In genomic region chr19:4492526-4493296, GRCm38 (mm10) we compare ENCODE assay signal across 9 mouse cellular contexts. TPM values are rescaled to one million over a fixed set of nuclear protein-coding genes. Genes with fewer than 3 reads are reported as not detected.
DNase-seq lines count a peak whose midpoint lies in the region; ATAC-seq and TF ChIP-seq lines count a peak whose summit lies in the region.
"Had no signal": no experiment of that assay in that cellular context is flagged by ENCODE, and none has a peak within 500 bp of the region (broad histone marks: within the 10 kb centered on the region; RNA-seq: fewer than 3 reads in every experiment).

No protein-coding gene starts in this region.

- no peak overlapping the region for H3K4me2 ChIP-seq in forebrain, embryonic 16.5 days (ENCODE audit: low read length)
- H3K4me2 ChIP-seq: liver, embryonic 13.5 days had no signal

- H3K9ac ChIP-seq in forebrain, embryonic 16.5 days (replicated peaks; ENCODE audit: low read depth, low read length): no peak overlapping the region
- H3K9ac ChIP-seq: liver, embryonic 13.5 days had no signal

- ATAC-seq in inflammation-experienced regulatory T-cells, adult 6 months: no peak
- ATAC-seq in forebrain, embryonic 16.5 days: no peak

- peaks cover 2% of the 10 kb centered on the region for H3K4me1 ChIP-seq in forebrain, embryonic 16.5 days (replicated peaks; ENCODE audit: control insufficient read depth, insufficient read depth, low read length)

- peak; percentile 25 to 27 for DNase-seq in left cerebral cortex, postnatal 36 days (ENCODE audit: low spot score in 2 of 2)
- DNase-seq in left cerebral cortex, adult 9 months (ENCODE audit: low spot score in 2 of 2): no peak
- DNase-seq in adrenal gland, postnatal 10 days: peak; percentile 86
- DNase-seq in gastrocnemius, adult 2 months: peak; percentile 93
- peak; percentile 61 to 77 for DNase-seq in lung, adult 18-20 months
- no peak for DNase-seq in thymus, adult 18-20 months
- DNase-seq: liver, embryonic 13.5 days had no signal

- TF ChIP-seq CTCF in gastrocnemius, adult 2 months (IDR thresholded peaks at IDR 0.05): no peak

- 53% methylated on average over 9 of the region's 9 CpGs for WGBS in forebrain, embryonic 16.5 days

- H3K9me3 ChIP-seq in forebrain, embryonic 16.5 days (ENCODE audit: control insufficient read depth, low read length): no peaks in the 10 kb centered on the region
- H3K9me3 ChIP-seq: liver, embryonic 13.5 days had no signal

- no peaks in the 10 kb centered on the region for H3K27me3 ChIP-seq in forebrain, embryonic 16.5 days (replicated peaks; ENCODE audit: control insufficient read depth, insufficient read depth, low read length)

- H3K27ac ChIP-seq in gastrocnemius, adult 2 months: peak overlapping the region; percentile 85
- no peak overlapping the region for H3K27ac ChIP-seq in forebrain, embryonic 16.5 days (ENCODE audit: low read length)
- H3K27ac ChIP-seq: liver, embryonic 13.5 days had no signal

- H3K4me3 ChIP-seq in gastrocnemius, adult 2 months: no peak overlapping the region
- H3K4me3 ChIP-seq in forebrain, embryonic 16.5 days (replicated peaks; ENCODE audit: low read length): no peak overlapping the region
- H3K4me3 ChIP-seq: liver, embryonic 13.5 days had no signal

- no peaks in the 10 kb centered on the region for H3K36me3 ChIP-seq in forebrain, embryonic 16.5 days (ENCODE audit: control insufficient read depth, insufficient read depth)
- H3K36me3 ChIP-seq: liver, embryonic 13.5 days had no signal

- intact Hi-C loops in left cerebral cortex, postnatal 36 days (cut with DNase I): no loop called here
- intact Hi-C loops in gastrocnemius, adult 2 months (cut with DNase I): loop anchor here (10.0 kb wide), 1 partner anchor 362 kb away; the partner anchor contains the start of gene Ctsf

RNA-seq across cellular contexts. Expression of gene 2010003K11Rik, which starts 5.7 kb away (rescaled TPM):
- not detected for total RNA-seq in left cerebral cortex, postnatal 36 days (2021)
- total RNA-seq in adrenal gland, postnatal 10 days (2021): 10 to 100 TPM in 1 of 2 experiments, 1 to 10 TPM in 1; 9.4 to 16.1 TPM
- total RNA-seq in gastrocnemius, adult 2 months (2021): not detected
- polyA plus RNA-seq in inflammation-experienced regulatory T-cells, adult 6 months (2017; shearing (Covaris generic)): not detected
- polyA plus RNA-seq in forebrain, embryonic 16.5 days (2015; fragmentation: Nextera tagmentation; extraction: Ambion mirVana): not detected in 2 replicates
- polyA plus RNA-seq: liver, embryonic 13.5 days had no signal

RNA-seq across cellular contexts. Expression of gene Syt12, which starts 15.5 kb away (rescaled TPM):
- total RNA-seq in left cerebral cortex, postnatal 36 days (2021): 10 to 100 TPM; 35.2 to 38.8 TPM
- 10 to 100 TPM; 18.8 to 22.7 TPM for total RNA-seq in adrenal gland, postnatal 10 days (2021)
- total RNA-seq in gastrocnemius, adult 2 months (2021): 1 to 10 TPM; 6.8 to 7.6 TPM
- polyA plus RNA-seq in inflammation-experienced regulatory T-cells, adult 6 months (2017; shearing (Covaris generic)): under 1 TPM in 1 of 3 experiments, not detected in 2; 0.20 TPM
- 1.8 and 2.2 TPM in 2 replicates for polyA plus RNA-seq in forebrain, embryonic 16.5 days (2015; fragmentation: Nextera tagmentation; extraction: Ambion mirVana)

RNA-seq across cellular contexts. Expression of gene Pcx, which starts 17.6 kb away (rescaled TPM):
- total RNA-seq in left cerebral cortex, postnatal 36 days (2021): 10 to 100 TPM; 73.3 TPM
- 100 to 1,000 TPM; 330 to 427 TPM for total RNA-seq in adrenal gland, postnatal 10 days (2021)
- 100 to 1,000 TPM in 1 of 2 experiments, 10 to 100 TPM in 1; 94.6 to 119 TPM for total RNA-seq in gastrocnemius, adult 2 months (2021)
- 1 to 10 TPM in 1 of 3 experiments, under 1 TPM in 2; 0.67 to 1.3 (median 0.69) TPM for polyA plus RNA-seq in inflammation-experienced regulatory T-cells, adult 6 months (2017; shearing (Covaris generic))
- 30.6 and 33.3 TPM in 2 replicates for polyA plus RNA-seq in forebrain, embryonic 16.5 days (2015; fragmentation: Nextera tagmentation; extraction: Ambion mirVana)

RNA-seq across cellular contexts. Expression of gene Rhod, which starts 53.5 kb away (rescaled TPM):
- under 1 TPM; 0.32 to 0.86 TPM for total RNA-seq in left cerebral cortex, postnatal 36 days (2021)
- total RNA-seq in adrenal gland, postnatal 10 days (2021): 10 to 100 TPM; 13.7 to 15.4 TPM
- total RNA-seq in gastrocnemius, adult 2 months (2021): under 1 TPM; 0.28 to 0.73 TPM
- 1 to 10 TPM in 2 of 3 experiments, under 1 TPM in 1; 0.75 to 2.5 (median 2.4) TPM for polyA plus RNA-seq in inflammation-experienced regulatory T-cells, adult 6 months (2017; shearing (Covaris generic))
- polyA plus RNA-seq in forebrain, embryonic 16.5 days (2015; fragmentation: Nextera tagmentation; extraction: Ambion mirVana): 5.3 and 5.7 TPM in 2 replicates

Comparison
In these comparisons a context has a peak if more than half of its experiments do, and no peak if none do; other contexts are left out.
1. DNase-seq: peak in left cerebral cortex, postnatal 36 days (2 of 2), adrenal gland, postnatal 10 days (single experiment), gastrocnemius, adult 2 months (single experiment) and lung, adult 18-20 months (2 of 2); none in left cerebral cortex, adult 9 months (0 of 2) and thymus, adult 18-20 months (0 of 2).
2. RNA of gene 2010003K11Rik, which starts 5.7 kb away (total RNA-seq): 9.4 to 16.1 TPM in adrenal gland, postnatal 10 days; not detected in gastrocnemius, adult 2 months and not detected in left cerebral cortex, postnatal 36 days; every median in the first group is over 4 times any median in the second.